Mouse (Mus musculus) liver, postnatal 0 days (tissue): ENCODE results near the gene Card6. TPM values are rescaled to one million over a fixed set of nuclear protein-coding genes. Genes with fewer than 3 reads are reported as not detected.

Source experiments
- ATAC-seq: fragments of 200-750 bp; cut with Nextera tagmentation; 2 replicates; pipeline ENCODE4 v1.8.0; 2017; ENCODE audit warnings: mild to moderate bottlenecking, moderate library complexity
- DNase-seq: peaks from one replicate; pipeline ENCODE4 v3.0.0-alpha.2; 2016
- H3K27ac ChIP-seq: fragments of 300-500 bp; sonication (generic); 2 replicates; pipeline ENCODE4 v1.5.1; 2014; ENCODE audit warnings: antibody characterized with exemption, moderate library complexity, mild to moderate bottlenecking, low read depth
- H3K27me3 ChIP-seq: fragments of 300-500 bp; sonication (generic); 2 replicates; pipeline ENCODE4 v1.6.1; 2014; ENCODE audit warnings: low read length, control low read depth, mixed read lengths; ENCODE audit not compliant: insufficient read depth
- H3K36me3 ChIP-seq: fragments of 300-500 bp; sonication (generic); replicated peaks from 2 replicates; pipeline ENCODE4 v1.6.1; 2014; ENCODE audit warnings: mild to moderate bottlenecking, control low read depth, low read length, moderate library complexity, mixed read lengths; ENCODE audit not compliant: insufficient read depth
- H3K4me1 ChIP-seq: fragments of 300-500 bp; sonication (generic); 2 replicates; pipeline ENCODE4 v1.6.1; 2014; ENCODE audit warnings: antibody characterized with exemption, mild to moderate bottlenecking, control low read depth; ENCODE audit not compliant: insufficient read depth
- H3K4me2 ChIP-seq: fragments of 300-500 bp; sonication (generic); 2 replicates; pipeline ENCODE4 v1.6.1; 2014; ENCODE audit warnings: low read depth, mild to moderate bottlenecking, low read length, moderate library complexity, mixed read lengths
- H3K4me3 ChIP-seq: fragments of 300-500 bp; sonication (generic); 2 replicates; pipeline ENCODE4 v1.5.1; 2014; ENCODE audit warnings: low read depth, low read length
- H3K9ac ChIP-seq: fragments of 300-500 bp; sonication (generic); replicated peaks from 2 replicates; pipeline ENCODE4 v1.6.1; 2014; ENCODE audit warnings: mild to moderate bottlenecking, moderate library complexity
- H3K9me3 ChIP-seq: fragments of 300-500 bp; sonication (generic); 2 replicates; pipeline ENCODE4 v1.6.1; 2016; ENCODE audit warnings: mild to moderate bottlenecking, control low read depth, low read length, mixed read lengths
- CTCF ChIP-seq: sonication (generic); IDR thresholded peaks from 2 replicates; pipeline ENCODE4 v1.5.1; 2016; ENCODE audit warnings: antibody characterized with exemption, low read depth
- EP300 ChIP-seq: IDR thresholded peaks from 2 replicates; pipeline ENCODE4 v1.6.1; 2016; ENCODE audit warnings: antibody characterized with exemption, low read depth, mild to moderate bottlenecking
- WGBS: fragments of 180-500 bp; shearing (Covaris S2); extraction: QIAGEN DNeasy Blood & Tissue Kit; methylation state at CpG from one replicate; pipeline ENCODE4 v1.1.7; 2014; ENCODE audit not compliant: insufficient replicate concordance; 5-methylcytosine and 5-hydroxymethylcytosine counted together
- polyA plus RNA-seq: library from polyadenylated mRNA; unstranded; fragments of >200 nt; fragmentation: Nextera tagmentation; extraction: Ambion mirVana; gene quantifications from 2 replicates; pipeline ENCODE4 v1.2.1, GENCODE M21; 2015

The Card6 gene
- polyA plus RNA-seq, 1 experiment from 2014 or later = 2.1 TPM

- DNase-seq (no peak), ATAC-seq (0 out of 2 replicates have a peak, but pooled peaks have one; percentile 13)
- H3K9ac ChIP-seq = no peak overlapping the region
- TF ChIP-seq CTCF = no peak
- peak; percentile 53 for TF ChIP-seq EP300
- peaks cover 11% of the 10 kb centered on the region; the same call in 1 of the 2 replicates for H3K36me3 ChIP-seq
- H3K9me3 ChIP-seq = 0 out of 2 replicates have a peak, but pooled peaks cover 2% of the 10 kb centered on the region
- no peaks in the 10 kb centered on the region for H3K4me1 ChIP-seq
- WGBS = 71% methylated on average over 1 of the region's 1 CpGs
- H3K4me2 ChIP-seq = no peak overlapping the region
- no peaks in the 10 kb centered on the region for H3K27me3 ChIP-seq
- no peak overlapping the region for H3K27ac ChIP-seq
- no peak overlapping the region for H3K4me3 ChIP-seq
These were observed 11.0 kb downstream of the Card6 start for GRCm38 (mm10) chr15:5097376-5097775.

- Histone ChIP-seq H3K27ac (no peak overlapping the region), H3K9ac (no peak overlapping the region), H3K36me3 (peaks cover 9% of the 10 kb centered on the region; the same call in 1 of the 2 replicates), H3K27me3 (no peaks in the 10 kb centered on the region), H3K4me3 (no peak overlapping the region), H3K9me3 (0 out of 2 replicates have a peak, but pooled peaks cover 2% of the 10 kb centered on the region), H3K4me2 (no peak overlapping the region), H3K4me1 (no peaks in the 10 kb centered on the region)
- 74% methylated on average over 11 of the region's 11 CpGs for WGBS
- DNase-seq (no peak), ATAC-seq (no peak)
- no peak for TF ChIP-seq EP300
- TF ChIP-seq CTCF = no peak
These were observed 12.6 kb downstream of the Card6 start for GRCm38 (mm10) chr15:5095534-5096301.

GRCm38 (mm10) chr15:5090131-5090530, 18.2 kb downstream of the Card6 start:
- DNase-seq (no peak), ATAC-seq (no peak)
- WGBS = 85% methylated on average over 10 of the region's 10 CpGs
- Histone ChIP-seq H3K9ac (no peak overlapping the region), H3K27me3 (no peaks in the 10 kb centered on the region), H3K36me3 (no peaks in the 10 kb centered on the region), H3K9me3 (0 out of 2 replicates have a peak, but pooled peaks cover 2% of the 10 kb centered on the region), H3K4me2 (no peak overlapping the region), H3K4me3 (no peak overlapping the region), H3K4me1 (no peaks in the 10 kb centered on the region), H3K27ac (no peak overlapping the region)
- TF ChIP-seq EP300 (no peak), CTCF (no peak)

GRCm38 (mm10) chr15:5088850-5089608, 19.3 kb downstream of the Card6 start:
- Histone ChIP-seq H3K9me3 (no peaks in the 10 kb centered on the region), H3K4me3 (no peak overlapping the region), H3K27ac (no peak overlapping the region), H3K36me3 (no peaks in the 10 kb centered on the region), H3K27me3 (no peaks in the 10 kb centered on the region), H3K4me2 (no peak overlapping the region), H3K9ac (no peak overlapping the region), H3K4me1 (no peaks in the 10 kb centered on the region)
- DNase-seq (no peak), ATAC-seq (no peak)
- no peak for TF ChIP-seq CTCF
- no peak for TF ChIP-seq EP300
- 61% methylated on average over 7 of the region's 7 CpGs for WGBS

- TF ChIP-seq CTCF (peak; percentile 63), EP300 (no peak)
- Histone ChIP-seq H3K36me3 (no peaks in the 10 kb centered on the region), H3K27me3 (no peaks in the 10 kb centered on the region), H3K9ac (no peak overlapping the region), H3K9me3 (no peaks in the 10 kb centered on the region), H3K4me3 (no peak overlapping the region), H3K4me1 (no peaks in the 10 kb centered on the region), H3K4me2 (no peak overlapping the region), H3K27ac (no peak overlapping the region)
- ATAC-seq (no peak), DNase-seq (no peak)
- 0% methylated on average over 2 of the region's 2 CpGs for WGBS
These were observed 22.2 kb downstream of the Card6 start for GRCm38 (mm10) chr15:5086162-5086561.

- Histone ChIP-seq H3K27ac (no peak overlapping the region), H3K4me2 (no peak overlapping the region), H3K4me3 (no peak overlapping the region), H3K4me1 (no peaks in the 10 kb centered on the region), H3K9me3 (no peaks in the 10 kb centered on the region), H3K9ac (no peak overlapping the region), H3K36me3 (no peaks in the 10 kb centered on the region), H3K27me3 (no peaks in the 10 kb centered on the region)
- WGBS = 54% methylated on average over 1 of the region's 1 CpGs
- no peak for TF ChIP-seq CTCF
- peak; percentile 56; the same call in 1 of the 2 replicates for TF ChIP-seq EP300
- ATAC-seq (no peak), DNase-seq (no peak)
These were observed 27.1 kb downstream of the Card6 start for GRCm38 (mm10) chr15:5081235-5081634.
